In genomic region chr5:122405537-122405936, GRCm38 (mm10) we compare ENCODE assay signal across 29 mouse cellular contexts. TPM values are rescaled to one million over a fixed set of nuclear protein-coding genes. Genes with fewer than 3 reads are reported as not detected.
DNase-seq lines count a peak whose midpoint lies in the region; ATAC-seq lines count a peak whose summit lies in the region.
"Had no signal": no experiment of that assay in that cellular context is flagged by ENCODE, and none has a peak within 500 bp of the region (broad histone marks: within the 10 kb centered on the region; RNA-seq: fewer than 3 reads in every experiment).

No protein-coding gene starts in this region.

- peaks cover 7% of the 10 kb centered on the region for H3K36me3 ChIP-seq in forebrain, embryonic 11.5 days (ENCODE audit: control insufficient read depth, insufficient read depth, low read length)
- peaks cover 64% of the 10 kb centered on the region for H3K36me3 ChIP-seq in forebrain, embryonic 12.5 days (replicated peaks)
- H3K36me3 ChIP-seq in liver, embryonic 16.5 days (ENCODE audit: control insufficient read depth, insufficient read depth) = peaks cover 36% of the 10 kb centered on the region
- peaks cover 85% of the 10 kb centered on the region for H3K36me3 ChIP-seq in liver, embryonic 12.5 days
- peaks cover 97% of the 10 kb centered on the region for H3K36me3 ChIP-seq in megakaryocyte, embryonic 14.5 days (replicated peaks; ENCODE audit: low read length)

- ATAC-seq in forebrain, embryonic 11.5 days (replicated peaks; ENCODE audit: low FRiP score) = no peak
- ATAC-seq in forebrain, embryonic 12.5 days (ENCODE audit: low FRiP score) = no peak
- ATAC-seq in liver, embryonic 16.5 days (ENCODE audit: low read depth) = peak; percentile 74
- ATAC-seq in liver, embryonic 12.5 days = no peak
- no peak for ATAC-seq in megakaryocyte, adult 5-6 weeks (ENCODE audit: poor library complexity, severe bottlenecking)
- ATAC-seq: activated CD4-positive, CD25-positive, alpha-beta regulatory T cell, adult 4 months; CD4-positive, CD25-positive, alpha-beta regulatory T cell, adult 4 months; forebrain, embryonic 14.5 days; forebrain, embryonic 16.5 days; Patski had no signal

- no peaks in the 10 kb centered on the region for H3K4me1 ChIP-seq in forebrain, embryonic 11.5 days (replicated peaks; ENCODE audit: control insufficient read depth, insufficient read depth, low read length)
- no peaks in the 10 kb centered on the region for H3K4me1 ChIP-seq in forebrain, embryonic 12.5 days
- no peaks in the 10 kb centered on the region for H3K4me1 ChIP-seq in liver, embryonic 16.5 days (ENCODE audit: control insufficient read depth, low read depth, low read length)
- H3K4me1 ChIP-seq in liver, embryonic 12.5 days = peaks cover 6% of the 10 kb centered on the region
- H3K4me1 ChIP-seq in megakaryocyte, embryonic 14.5 days = peaks cover 15% of the 10 kb centered on the region
- H3K4me1 ChIP-seq: embryonic facial prominence, embryonic 13.5 days; embryonic facial prominence, embryonic 15.5 days; forebrain, embryonic 10.5 days had no signal

- H3K27me3 ChIP-seq in forebrain, embryonic 11.5 days (ENCODE audit: control insufficient read depth, insufficient read depth, low read length) = no peaks in the 10 kb centered on the region
- no peaks in the 10 kb centered on the region for H3K27me3 ChIP-seq in forebrain, embryonic 12.5 days
- no peaks in the 10 kb centered on the region for H3K27me3 ChIP-seq in liver, embryonic 16.5 days (ENCODE audit: control insufficient read depth, insufficient read depth, low read depth, low read length)
- no peaks in the 10 kb centered on the region for H3K27me3 ChIP-seq in liver, embryonic 12.5 days (replicated peaks)
- no peaks in the 10 kb centered on the region for H3K27me3 ChIP-seq in megakaryocyte, embryonic 14.5 days (replicated peaks)
- H3K27me3 ChIP-seq: CH12.LX; embryonic facial prominence, embryonic 13.5 days; embryonic facial prominence, embryonic 15.5 days; Patski had no signal

- no peak overlapping the region for H3K4me2 ChIP-seq in forebrain, embryonic 11.5 days (ENCODE audit: low read depth, low read length, severe bottlenecking)
- H3K4me2 ChIP-seq in forebrain, embryonic 12.5 days = no peak overlapping the region
- H3K4me2 ChIP-seq in liver, embryonic 16.5 days (ENCODE audit: low read depth, low read length) = no peak overlapping the region
- no peak overlapping the region for H3K4me2 ChIP-seq in liver, embryonic 12.5 days
- H3K4me2 ChIP-seq: embryonic facial prominence, embryonic 13.5 days; embryonic facial prominence, embryonic 15.5 days had no signal

- H3K9ac ChIP-seq in forebrain, embryonic 11.5 days (ENCODE audit: low read length) = no peak overlapping the region
- no peak overlapping the region for H3K9ac ChIP-seq in forebrain, embryonic 12.5 days
- H3K9ac ChIP-seq in liver, embryonic 16.5 days (ENCODE audit: low read depth, low read length) = no peak overlapping the region
- H3K9ac ChIP-seq in liver, embryonic 12.5 days = no peak overlapping the region
- H3K9ac ChIP-seq: embryonic facial prominence, embryonic 13.5 days; embryonic facial prominence, embryonic 15.5 days had no signal

- H3K9me3 ChIP-seq in forebrain, embryonic 11.5 days (ENCODE audit: control insufficient read depth, low read length) = no peaks in the 10 kb centered on the region
- H3K9me3 ChIP-seq in forebrain, embryonic 12.5 days = peaks cover 4% of the 10 kb centered on the region
- H3K9me3 ChIP-seq in liver, embryonic 16.5 days (replicated peaks; ENCODE audit: control insufficient read depth, low read length) = no peaks in the 10 kb centered on the region; the same call in 1 of the 2 replicates
- H3K9me3 ChIP-seq in liver, embryonic 12.5 days (replicated peaks) = 0 out of 2 replicates have a peak, but pooled peaks cover 4% of the 10 kb centered on the region
- 0 out of 2 replicates have a peak, but pooled peaks cover 2% of the 10 kb centered on the region for H3K9me3 ChIP-seq in megakaryocyte, embryonic 14.5 days
- H3K9me3 ChIP-seq: embryonic facial prominence, embryonic 15.5 days; G1E had no signal

- DNase-seq in forebrain, embryonic 11.5 days (ENCODE audit: low spot score) = peak; percentile 48
- DNase-seq in frontal cortex, postnatal 14 days (ENCODE audit: low spot score in 2 of 2) = no peak
- DNase-seq: adrenal gland, adult 8-10 months; adrenal gland, postnatal 14 days; adrenal gland, postnatal 36 days; B cell, adult 2 months; cerebellum, adult 11 months; cerebellum, adult 18-20 months; cerebellum, adult 8-10 months; cerebellum, adult 9-11 months; cerebellum, postnatal 14 days; cerebellum, postnatal 36 days; embryo, embryonic 11 days had no signal

- 95% methylated on average over 10 of the region's 10 CpGs for WGBS in forebrain, embryonic 11.5 days
- WGBS in forebrain, embryonic 12.5 days = 97% methylated on average over 10 of the region's 10 CpGs
- WGBS in liver, embryonic 16.5 days (ENCODE audit: insufficient replicate concordance) = 78% methylated on average over 10 of the region's 10 CpGs
- 86% methylated on average over 10 of the region's 10 CpGs for WGBS in liver, embryonic 12.5 days (ENCODE audit: insufficient replicate concordance)

- no peak overlapping the region for H3K27ac ChIP-seq in forebrain, embryonic 11.5 days (ENCODE audit: low read depth, low read length)
- H3K27ac ChIP-seq in forebrain, embryonic 12.5 days = no peak overlapping the region
- no peak overlapping the region for H3K27ac ChIP-seq in liver, embryonic 16.5 days (ENCODE audit: low read length)
- H3K27ac ChIP-seq in liver, embryonic 12.5 days = no peak overlapping the region
- H3K27ac ChIP-seq: embryonic facial prominence, embryonic 13.5 days; embryonic facial prominence, embryonic 15.5 days; forebrain, embryonic 10.5 days had no signal

- no peak overlapping the region for H3K4me3 ChIP-seq in forebrain, embryonic 11.5 days (ENCODE audit: low read depth, low read length)
- no peak overlapping the region for H3K4me3 ChIP-seq in forebrain, embryonic 12.5 days (replicated peaks)
- H3K4me3 ChIP-seq in liver, embryonic 16.5 days (ENCODE audit: low read depth, low read length) = no peak overlapping the region
- no peak overlapping the region for H3K4me3 ChIP-seq in liver, embryonic 12.5 days
- peak overlapping the region; percentile 18 for H3K4me3 ChIP-seq in megakaryocyte, embryonic 14.5 days (replicated peaks)
- H3K4me3 ChIP-seq: embryonic facial prominence, embryonic 13.5 days; embryonic facial prominence, embryonic 15.5 days; erythroblast, embryonic 14.5 days; forebrain, embryonic 10.5 days had no signal

RNA-seq across cellular contexts. Expression of gene Arpc3, which starts 13.9 kb away (rescaled TPM):
- polyA plus RNA-seq in forebrain, embryonic 11.5 days (2014; fragmentation: Nextera tagmentation; extraction: Ambion mirVana) = 64.5 and 71.2 TPM in 2 replicates
- polyA plus RNA-seq in forebrain, embryonic 12.5 days (2016; fragmentation: Nextera tagmentation; extraction: Ambion mirVana) = 111 and 128 TPM in 2 replicates
- 85.4 and 105 TPM in 2 replicates for polyA plus RNA-seq in liver, embryonic 16.5 days (2015; fragmentation: Nextera tagmentation; extraction: Ambion mirVana)
- 101 and 103 TPM in 2 replicates for polyA plus RNA-seq in liver, embryonic 12.5 days (2016; fragmentation: Nextera tagmentation; extraction: Ambion mirVana)
- polyA plus RNA-seq in megakaryocyte, embryonic 14.5 days (2012; ENCODE audit: insufficient read depth, low replicate concordance) = 10.4 and 49.2 TPM in 2 replicates
- 319 and 422 TPM in 2 replicates for total RNA-seq in megakaryocyte, adult 5-6 weeks (2015)
- total RNA-seq in megakaryocyte, adult 5-6 weeks (2017) = 1,374 and 1,550 TPM in 2 replicates

RNA-seq across cellular contexts. Expression of gene Anapc7, which starts 16.0 kb away (rescaled TPM):
- polyA plus RNA-seq in forebrain, embryonic 11.5 days (2014; fragmentation: Nextera tagmentation; extraction: Ambion mirVana) = 28.3 and 31.9 TPM in 2 replicates
- polyA plus RNA-seq in forebrain, embryonic 12.5 days (2016; fragmentation: Nextera tagmentation; extraction: Ambion mirVana) = 49.2 and 50.5 TPM in 2 replicates
- 14.7 and 14.9 TPM in 2 replicates for polyA plus RNA-seq in liver, embryonic 16.5 days (2015; fragmentation: Nextera tagmentation; extraction: Ambion mirVana)
- 23.3 and 23.9 TPM in 2 replicates for polyA plus RNA-seq in liver, embryonic 12.5 days (2016; fragmentation: Nextera tagmentation; extraction: Ambion mirVana)
- 2.8 and 10.1 TPM in 2 replicates for polyA plus RNA-seq in megakaryocyte, embryonic 14.5 days (2012; ENCODE audit: insufficient read depth, low replicate concordance)
- total RNA-seq in megakaryocyte, adult 5-6 weeks (2015) = 16.0 and 16.4 TPM in 2 replicates
- 18.3 and 28.9 TPM in 2 replicates for total RNA-seq in megakaryocyte, adult 5-6 weeks (2017)

RNA-seq across cellular contexts. Expression of gene Fam216a, which starts 33.4 kb away (rescaled TPM):
- polyA plus RNA-seq in forebrain, embryonic 11.5 days (2014; fragmentation: Nextera tagmentation; extraction: Ambion mirVana) = 110 and 127 TPM in 2 replicates
- 106 and 115 TPM in 2 replicates for polyA plus RNA-seq in forebrain, embryonic 12.5 days (2016; fragmentation: Nextera tagmentation; extraction: Ambion mirVana)
- polyA plus RNA-seq in liver, embryonic 16.5 days (2015; fragmentation: Nextera tagmentation; extraction: Ambion mirVana) = 13.7 and 14.1 TPM in 2 replicates
- 29.6 and 31.6 TPM in 2 replicates for polyA plus RNA-seq in liver, embryonic 12.5 days (2016; fragmentation: Nextera tagmentation; extraction: Ambion mirVana)
- 13.1 and 33.6 TPM in 2 replicates for polyA plus RNA-seq in megakaryocyte, embryonic 14.5 days (2012; ENCODE audit: insufficient read depth, low replicate concordance)
- total RNA-seq in megakaryocyte, adult 5-6 weeks (2015) = 7.2 and 7.6 TPM in 2 replicates
- 9.4 and 10.5 TPM in 2 replicates for total RNA-seq in megakaryocyte, adult 5-6 weeks (2017)

RNA-seq across cellular contexts. Expression of gene Gpn3, which starts 33.9 kb away (rescaled TPM):
- polyA plus RNA-seq in forebrain, embryonic 11.5 days (2014; fragmentation: Nextera tagmentation; extraction: Ambion mirVana) = 65.0 and 77.7 TPM in 2 replicates
- polyA plus RNA-seq in forebrain, embryonic 12.5 days (2016; fragmentation: Nextera tagmentation; extraction: Ambion mirVana) = 60.5 and 62.6 TPM in 2 replicates
- polyA plus RNA-seq in liver, embryonic 16.5 days (2015; fragmentation: Nextera tagmentation; extraction: Ambion mirVana) = 46.8 and 52.8 TPM in 2 replicates
- polyA plus RNA-seq in liver, embryonic 12.5 days (2016; fragmentation: Nextera tagmentation; extraction: Ambion mirVana) = 80.3 and 85.1 TPM in 2 replicates
- polyA plus RNA-seq in megakaryocyte, embryonic 14.5 days (2012; ENCODE audit: insufficient read depth, low replicate concordance) = 6.5 and 26.4 TPM in 2 replicates
- total RNA-seq in megakaryocyte, adult 5-6 weeks (2015) = 27.0 and 32.5 TPM in 2 replicates
- total RNA-seq in megakaryocyte, adult 5-6 weeks (2017) = 18.5 and 19.7 TPM in 2 replicates

RNA-seq across cellular contexts. Expression of gene Vps29, which starts 51.4 kb away (rescaled TPM):
- 174 and 181 TPM in 2 replicates for polyA plus RNA-seq in forebrain, embryonic 11.5 days (2014; fragmentation: Nextera tagmentation; extraction: Ambion mirVana)
- 174 and 186 TPM in 2 replicates for polyA plus RNA-seq in forebrain, embryonic 12.5 days (2016; fragmentation: Nextera tagmentation; extraction: Ambion mirVana)
- polyA plus RNA-seq in liver, embryonic 16.5 days (2015; fragmentation: Nextera tagmentation; extraction: Ambion mirVana) = 95.1 and 104 TPM in 2 replicates
- polyA plus RNA-seq in liver, embryonic 12.5 days (2016; fragmentation: Nextera tagmentation; extraction: Ambion mirVana) = 133 and 137 TPM in 2 replicates
- 20.9 TPM in 1 of 2 replicates, not detected in the other for polyA plus RNA-seq in megakaryocyte, embryonic 14.5 days (2012; ENCODE audit: insufficient read depth, low replicate concordance)
- 131 and 151 TPM in 2 replicates for total RNA-seq in megakaryocyte, adult 5-6 weeks (2015)
- total RNA-seq in megakaryocyte, adult 5-6 weeks (2017) = 83.5 and 101 TPM in 2 replicates
